Mouse (Mus musculus) left cerebral cortex, postnatal 36 days (tissue): ENCODE data around the gene Scnn1b. TPM values are rescaled to one million over a fixed set of nuclear protein-coding genes. Genes with fewer than 3 reads are reported as not detected.

Experiments
- DNase-seq, 2 experiments: peaks; one replicate each; pipeline ENCODE4 v3.0.0; 2021 to 2022; ENCODE audit warnings: low spot score in 2 of 2, mixed read lengths in 1 of 2
- intact Hi-C: fragments of 180-260 bp; cut with DNase I; formaldehyde crosslinking; loops from one replicate; pipeline ENCODE4 v1.15.1; 2025
- total RNA-seq, 2 experiments: library from RNA; stranded (reverse); gene quantifications; 2 replicates each; pipeline ENCODE4 v1.2.3; 2021

Scnn1b gene
- total RNA-seq = not detected

GRCm38 (mm10) chr7:121864858-121865585 lies at the start of gene Scnn1b:
Scnn1b (plus strand) TSS chr7:121865038.
- DNase-seq = no peak
- intact Hi-C loops = no loop called here

GRCm38 (mm10) chr7:121821632-121822031 lies 43.2 kb upstream of the Scnn1b start:
- DNase-seq = no peak
- intact Hi-C loops = no loop called here

- intact Hi-C loops = no loop called here
- DNase-seq = no peak
Observed at GRCm38 (mm10) chr7:121828481-121828880, 36.4 kb upstream of the Scnn1b start.

- intact Hi-C loops = no loop called here
- no peak for DNase-seq
Observed at GRCm38 (mm10) chr7:121835392-121835791, 29.4 kb upstream of the Scnn1b start.

GRCm38 (mm10) chr7:121836827-121837226 lies 28.0 kb upstream of the Scnn1b start:
- peak; percentile 7 to 16 for DNase-seq
- intact Hi-C loops = no loop called here

- DNase-seq = peak; percentile 28 to 30
- intact Hi-C loops = no loop called here
Observed at GRCm38 (mm10) chr7:121840810-121841209, 24.0 kb upstream of the Scnn1b start.

GRCm38 (mm10) chr7:121842234-121842633 lies 22.6 kb upstream of the Scnn1b start:
- no peak for DNase-seq
- intact Hi-C loops = no loop called here

GRCm38 (mm10) chr7:121845964-121846363 lies 18.9 kb upstream of the Scnn1b start:
- intact Hi-C loops = no loop called here
- no peak for DNase-seq

GRCm38 (mm10) chr7:121848537-121849168 lies 16.2 kb upstream of the Scnn1b start:
- intact Hi-C loops = no loop called here
- DNase-seq = no peak

GRCm38 (mm10) chr7:121857177-121857884 lies 7.5 kb upstream of the Scnn1b start:
- DNase-seq = no peak
- intact Hi-C loops = no loop called here

GRCm38 (mm10) chr7:121858939-121859338 lies 5.9 kb upstream of the Scnn1b start:
- no peak for DNase-seq
- intact Hi-C loops = no loop called here

GRCm38 (mm10) chr7:121871631-121872030 lies 6.8 kb downstream of the Scnn1b start:
- DNase-seq = no peak
- intact Hi-C loops = no loop called here

GRCm38 (mm10) chr7:121873998-121874397 lies 9.2 kb downstream of the Scnn1b start:
- DNase-seq = no peak
- intact Hi-C loops = no loop called here

- no peak for DNase-seq
- intact Hi-C loops = no loop called here
Observed at GRCm38 (mm10) chr7:121874784-121875183, 9.9 kb downstream of the Scnn1b start.

GRCm38 (mm10) chr7:121880246-121880645 lies 15.4 kb downstream of the Scnn1b start:
- intact Hi-C loops = no loop called here
- no peak for DNase-seq

GRCm38 (mm10) chr7:121890636-121891360 lies 26.0 kb downstream of the Scnn1b start:
- intact Hi-C loops = no loop called here
- DNase-seq = peak; percentile 57 to 67

- no peak for DNase-seq
- intact Hi-C loops = no loop called here
Observed at GRCm38 (mm10) chr7:121896689-121897088, 31.9 kb downstream of the Scnn1b start.

- no peak for DNase-seq
- intact Hi-C loops = no loop called here
Observed at GRCm38 (mm10) chr7:121899311-121899710, 34.5 kb downstream of the Scnn1b start.

- DNase-seq = no peak
- intact Hi-C loops = no loop called here
Observed at GRCm38 (mm10) chr7:121899940-121900339, 35.1 kb downstream of the Scnn1b start.

GRCm38 (mm10) chr7:121902757-121903411 lies 38.0 kb downstream of the Scnn1b start:
- no peak for DNase-seq
- intact Hi-C loops = no loop called here
